Mouse (Mus musculus) myocyte (in vitro differentiated cells): ENCODE data around the gene Il20ra.

Experiments
- MAX ChIP-seq: IDR thresholded peaks from one replicate; pipeline ENCODE4 v1.6.1; 2011; ENCODE audit warnings: low read depth, mild to moderate bottlenecking, control low read depth
- POLR2A ChIP-seq: IDR thresholded peaks from one replicate; pipeline ENCODE4 v1.6.1; 2011; ENCODE audit warnings: low read depth, mild to moderate bottlenecking, control low read depth, moderate library complexity; ENCODE audit not compliant: insufficient read length
- POLR2AphosphoS2 ChIP-seq: IDR thresholded peaks from one replicate; pipeline ENCODE4 v1.6.1; 2011; ENCODE audit warnings: low read depth, control low read depth; ENCODE audit not compliant: insufficient read length
- REST ChIP-seq: IDR thresholded peaks from one replicate; pipeline ENCODE4 v1.6.1; 2011; ENCODE audit warnings: mild to moderate bottlenecking, control low read depth, moderate library complexity; ENCODE audit not compliant: insufficient read depth, insufficient read length
- SRF ChIP-seq: IDR thresholded peaks from one replicate; pipeline ENCODE4 v1.6.1; 2011; ENCODE audit warnings: low read depth; ENCODE audit not compliant: control insufficient read depth, insufficient read length
- TCF12 ChIP-seq: IDR thresholded peaks from one replicate; pipeline ENCODE4 v1.6.1; 2011; ENCODE audit warnings: mild to moderate bottlenecking, control low read depth; ENCODE audit not compliant: poor library complexity, insufficient read depth, severe bottlenecking
- TCF3 ChIP-seq: IDR thresholded peaks from one replicate; pipeline ENCODE4 v1.6.1; 2011; ENCODE audit warnings: low read depth, control low read depth; ENCODE audit not compliant: insufficient read length
- USF1 ChIP-seq: IDR thresholded peaks from one replicate; pipeline ENCODE4 v1.6.1; 2011; ENCODE audit warnings: low read depth, mild to moderate bottlenecking, control low read depth, moderate library complexity

- no peak for TF ChIP-seq REST
- TF ChIP-seq POLR2A: no peak
- TF ChIP-seq USF1: no peak
- no peak for TF ChIP-seq TCF12
- no peak for TF ChIP-seq POLR2AphosphoS2
- no peak for TF ChIP-seq TCF3
- TF ChIP-seq SRF: no peak
- no peak for TF ChIP-seq MAX
Observed at GRCm38 (mm10) chr10:19779092-19779491, 66.7 kb downstream of the Il20ra start.
